Mouse (Mus musculus) heart, embryonic 13.5 days (tissue): ENCODE data around the gene Igbp1b. TPM values are rescaled to one million over a fixed set of nuclear protein-coding genes. Genes with fewer than 3 reads are reported as not detected.

Experiments used
- ATAC-seq: fragments of 200-750 bp; cut with Nextera tagmentation; 2 replicates; pipeline ENCODE4 v1.8.0; 2017; ENCODE audit warnings: moderate TSS enrichment; ENCODE audit not compliant: insufficient number of reproducible peaks, low FRiP score, low TSS enrichment; ENCODE audit errors: extremely low read depth
- H3K27ac ChIP-seq: fragments of 300-500 bp; sonication (generic); replicated peaks from 2 replicates; pipeline ENCODE4 v1.5.1; 2015; ENCODE audit warnings: moderate library complexity, mild to moderate bottlenecking, inconsistent platforms
- H3K27me3 ChIP-seq: fragments of 300-500 bp; sonication (generic); replicated peaks from 2 replicates; pipeline ENCODE4 v1.6.1; 2015; ENCODE audit warnings: mild to moderate bottlenecking, inconsistent platforms
- H3K36me3 ChIP-seq: fragments of 300-500 bp; sonication (generic); 2 replicates; pipeline ENCODE4 v1.6.1; 2015; ENCODE audit warnings: mild to moderate bottlenecking, inconsistent platforms
- H3K4me1 ChIP-seq: fragments of 300-500 bp; sonication (generic); 2 replicates; pipeline ENCODE4 v1.6.1; 2015; ENCODE audit warnings: inconsistent platforms
- H3K4me2 ChIP-seq: fragments of 300-500 bp; sonication (generic); 2 replicates; pipeline ENCODE4 v1.6.1; 2015; ENCODE audit warnings: inconsistent platforms, mild to moderate bottlenecking, moderate library complexity
- H3K4me3 ChIP-seq: fragments of 300-500 bp; sonication (generic); 2 replicates; pipeline ENCODE4 v1.5.1; 2015; ENCODE audit warnings: moderate library complexity, mild to moderate bottlenecking, inconsistent platforms
- H3K9ac ChIP-seq: fragments of 300-500 bp; sonication (generic); 2 replicates; pipeline ENCODE4 v1.6.1; 2015; ENCODE audit warnings: inconsistent platforms, mild to moderate bottlenecking, moderate library complexity
- H3K9me3 ChIP-seq: fragments of 300-500 bp; sonication (generic); 2 replicates; pipeline ENCODE4 v1.6.1; 2016; ENCODE audit warnings: inconsistent platforms
- WGBS: fragments of 180-500 bp; shearing (Covaris S2); methylation state at CpG from one replicate; pipeline ENCODE4 v1.1.7; 2015; ENCODE audit warnings: mixed read lengths; 5-methylcytosine and 5-hydroxymethylcytosine counted together
- polyA plus RNA-seq: library from polyadenylated mRNA; unstranded; fragments of >200 nt; fragmentation: Nextera tagmentation; extraction: Ambion mirVana; gene quantifications from 2 replicates; pipeline ENCODE4 v1.2.1, GENCODE M21; 2015

Gene Igbp1b
- polyA plus RNA-seq: not detected in 2 replicates

- ATAC-seq: no peak
- Histone ChIP-seq H3K36me3 (no peaks in the 10 kb centered on the region), H3K4me2 (no peak within 1 kb of the TSS), H3K4me3 (no peak within 1 kb of the TSS), H3K9me3 (no peaks in the 10 kb centered on the region), H3K9ac (no peak within 1 kb of the TSS), H3K27me3 (no peaks in the 10 kb centered on the region), H3K27ac (no peak within 1 kb of the TSS), H3K4me1 (no peaks in the 10 kb centered on the region)
- WGBS: 82% methylated on average over 3 of the region's 3 CpGs
Measured at GRCm38 (mm10) chr6:138658516-138658915, at the start of gene Igbp1b. TSS of gene Igbp1b (minus strand) at chr6:138658544.

GRCm38 (mm10) chr6:138682959-138683358 lies 24.6 kb upstream of the Igbp1b start:
- H3K27ac ChIP-seq: no peak overlapping the region
- no peak for ATAC-seq
- no peak overlapping the region for H3K9ac ChIP-seq
- no peaks in the 10 kb centered on the region for H3K4me1 ChIP-seq
- H3K4me3 ChIP-seq: no peak overlapping the region
- H3K36me3 ChIP-seq: no peaks in the 10 kb centered on the region
- H3K4me2 ChIP-seq: no peak overlapping the region
- H3K9me3 ChIP-seq: no peaks in the 10 kb centered on the region
- no peaks in the 10 kb centered on the region for H3K27me3 ChIP-seq

GRCm38 (mm10) chr6:138672704-138673141 lies 14.4 kb upstream of the Igbp1b start:
- Histone ChIP-seq H3K36me3 (no peaks in the 10 kb centered on the region), H3K4me2 (no peak overlapping the region), H3K27ac (no peak overlapping the region), H3K27me3 (no peaks in the 10 kb centered on the region), H3K4me3 (no peak overlapping the region), H3K4me1 (0 out of 2 replicates have a peak, but pooled peaks cover 3% of the 10 kb centered on the region), H3K9ac (no peak overlapping the region), H3K9me3 (no peaks in the 10 kb centered on the region)
- 3% methylated on average over 2 of the region's 2 CpGs for WGBS
- ATAC-seq: no peak

DNA sequence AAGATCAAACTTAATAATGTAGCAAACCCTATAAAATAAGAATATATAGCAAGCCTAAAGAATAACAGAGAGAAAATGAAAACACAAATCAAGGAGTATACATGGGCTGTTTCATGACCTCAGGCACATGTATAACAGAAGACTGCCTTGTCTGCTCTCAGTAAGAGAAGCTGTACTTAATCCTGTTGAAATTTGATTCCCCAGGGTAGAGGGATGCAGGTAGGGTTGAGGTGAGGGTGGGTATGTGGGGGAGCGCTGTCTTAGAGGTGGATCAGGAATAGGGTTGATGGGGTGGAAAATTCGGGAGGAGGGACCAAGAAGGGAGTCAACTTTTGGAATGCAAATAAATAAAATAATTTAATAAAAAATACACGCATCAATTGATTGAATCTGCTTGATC lies 7.1 kb upstream of the Igbp1b start:
- Histone ChIP-seq H3K4me2 (no peak overlapping the region), H3K9ac (no peak overlapping the region), H3K9me3 (no peaks in the 10 kb centered on the region), H3K27me3 (no peaks in the 10 kb centered on the region), H3K27ac (no peak overlapping the region), H3K4me3 (no peak overlapping the region), H3K4me1 (no peaks in the 10 kb centered on the region), H3K36me3 (no peaks in the 10 kb centered on the region)
- 59% methylated on average over 3 of the region's 3 CpGs for WGBS
- ATAC-seq: no peak

DNA sequence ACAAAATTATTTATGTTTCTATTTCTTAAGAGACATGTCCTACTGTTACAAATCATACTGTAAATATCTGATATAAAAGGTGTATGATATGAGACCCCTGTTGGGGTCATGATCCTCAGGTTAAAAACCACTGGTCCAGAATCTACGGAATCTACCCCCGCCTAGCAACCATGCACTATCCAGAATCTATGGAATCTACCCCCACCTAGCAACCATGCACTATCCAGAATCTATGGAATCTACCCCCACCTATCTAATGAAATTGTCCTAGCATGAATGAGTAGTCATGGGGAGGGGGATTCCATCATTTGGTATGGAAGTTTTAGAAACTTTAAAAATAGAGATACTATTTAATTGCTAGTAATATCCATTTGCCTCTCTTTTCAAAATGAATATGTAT lies 12.7 kb downstream of the Igbp1b start:
- WGBS: 87% methylated on average over 2 of the region's 2 CpGs
- Histone ChIP-seq H3K4me3 (no peak overlapping the region), H3K27ac (no peak overlapping the region), H3K36me3 (no peaks in the 10 kb centered on the region), H3K9ac (no peak overlapping the region), H3K27me3 (no peaks in the 10 kb centered on the region), H3K4me2 (no peak overlapping the region), H3K9me3 (no peaks in the 10 kb centered on the region), H3K4me1 (no peaks in the 10 kb centered on the region)
- no peak for ATAC-seq

- no peak overlapping the region for H3K9ac ChIP-seq
- no peak overlapping the region for H3K4me3 ChIP-seq
- H3K9me3 ChIP-seq: no peaks in the 10 kb centered on the region
- ATAC-seq: no peak
- H3K27ac ChIP-seq: no peak overlapping the region
- 48% methylated on average over 4 of the region's 4 CpGs for WGBS
- no peak overlapping the region for H3K4me2 ChIP-seq
- H3K4me1 ChIP-seq: no peaks in the 10 kb centered on the region
- H3K36me3 ChIP-seq: no peaks in the 10 kb centered on the region
- H3K27me3 ChIP-seq: no peaks in the 10 kb centered on the region
Measured at GRCm38 (mm10) chr6:138639351-138639750, 19.0 kb downstream of the Igbp1b start.

DNA sequence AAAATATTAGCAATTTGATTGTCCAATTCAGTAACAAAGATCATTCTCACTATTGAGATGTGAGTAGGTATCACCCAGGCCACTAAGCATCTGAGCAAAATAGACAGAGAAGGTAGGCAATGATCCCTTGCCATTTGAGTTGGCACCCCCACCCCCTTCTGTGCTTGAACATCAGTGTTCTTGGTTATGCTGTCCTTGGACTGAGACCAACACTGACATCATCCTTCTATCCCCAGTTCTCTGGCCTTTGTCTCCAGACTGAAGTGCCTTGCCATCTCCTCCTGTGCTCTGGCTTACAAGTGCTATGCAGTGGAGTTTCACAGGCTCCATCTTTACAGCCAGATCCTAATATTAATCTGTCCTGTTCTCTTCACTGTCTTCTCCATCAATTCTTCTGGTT lies 37.6 kb downstream of the Igbp1b start:
- no peaks in the 10 kb centered on the region for H3K36me3 ChIP-seq
- ATAC-seq: no peak

GRCm38 (mm10) chr6:138618396-138618795 lies 39.9 kb downstream of the Igbp1b start:
- ATAC-seq: no peak

More for the DNA sequence above, 37.6 kb downstream of the Igbp1b start:
- Histone ChIP-seq H3K27ac (no peak overlapping the region), H3K4me1 (no peaks in the 10 kb centered on the region), H3K9ac (no peak overlapping the region), H3K9me3 (no peaks in the 10 kb centered on the region), H3K4me3 (no peak overlapping the region), H3K4me2 (no peak overlapping the region), H3K27me3 (no peaks in the 10 kb centered on the region)

More at GRCm38 (mm10) chr6:138618396-138618795, 39.9 kb downstream of the Igbp1b start:
- Histone ChIP-seq H3K36me3 (no peaks in the 10 kb centered on the region), H3K9me3 (no peaks in the 10 kb centered on the region), H3K4me1 (no peaks in the 10 kb centered on the region), H3K27me3 (no peaks in the 10 kb centered on the region), H3K9ac (no peak overlapping the region), H3K4me2 (no peak overlapping the region), H3K27ac (no peak overlapping the region), H3K4me3 (no peak overlapping the region)
- WGBS: 73% methylated on average over 3 of the region's 3 CpGs

Other genes with a start within 250 kb of the Igbp1b start
- 1.7 and 1.8 TPM in 2 replicates for gene Lmo3, start 76.6 kb downstream of the Igbp1b start, polyA plus RNA-seq